Mouse (Mus musculus) cerebellum, postnatal 25 days (tissue): ENCODE measurements around the gene Uqcrh.

Experiments
- DNase-seq, 2 experiments: peaks; one replicate each; pipeline ENCODE4 v3.0.0; 2021; ENCODE audit warnings: mixed read lengths in 2 of 2

Gene Uqcrh

DNA sequence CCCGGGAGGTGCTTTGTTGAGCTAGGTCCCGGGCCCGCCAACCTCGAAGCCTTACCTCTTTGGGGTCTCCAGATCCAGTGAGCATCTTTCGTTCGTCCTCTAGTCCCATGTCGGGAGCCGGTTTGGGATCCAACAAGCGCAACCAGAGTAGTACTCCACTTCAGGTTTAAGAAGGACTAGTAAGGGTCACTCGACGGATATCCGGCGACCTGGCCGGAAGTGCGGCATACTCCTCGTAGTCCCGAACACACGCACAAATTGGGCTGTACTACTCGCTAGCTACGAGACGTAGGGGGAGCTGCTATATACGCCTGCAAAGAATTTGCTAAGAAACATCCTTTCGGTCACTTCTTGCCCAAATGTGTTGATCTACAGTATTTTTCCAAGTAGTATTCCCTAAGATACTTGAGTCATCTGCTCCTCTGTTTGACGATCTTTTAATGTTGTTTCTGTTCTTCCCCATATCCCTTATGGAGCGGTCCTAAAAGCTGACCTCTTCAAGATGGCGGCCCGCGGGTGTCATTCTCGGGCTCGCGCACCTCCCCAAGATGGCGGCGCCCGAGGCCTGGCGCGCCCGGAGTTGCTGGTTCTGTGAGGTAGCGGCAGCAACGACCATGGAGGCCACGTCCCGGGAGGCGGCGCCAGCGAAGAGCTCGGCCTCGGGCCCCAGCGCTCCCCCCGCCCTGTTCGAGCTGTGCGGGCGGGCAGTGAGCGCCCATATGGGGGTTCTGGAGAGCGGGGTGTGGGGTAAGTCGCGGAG is at the start of gene Uqcrh, which contains the start of gene Lrrc41:
Gene Uqcrh (minus strand): TSS at position 211 of the 760 bp plus-strand sequence.
Gene Lrrc41 (plus strand): TSS at position 409 of the 760 bp plus-strand sequence.
- peak; percentile 95 to 97 for DNase-seq

DNA sequence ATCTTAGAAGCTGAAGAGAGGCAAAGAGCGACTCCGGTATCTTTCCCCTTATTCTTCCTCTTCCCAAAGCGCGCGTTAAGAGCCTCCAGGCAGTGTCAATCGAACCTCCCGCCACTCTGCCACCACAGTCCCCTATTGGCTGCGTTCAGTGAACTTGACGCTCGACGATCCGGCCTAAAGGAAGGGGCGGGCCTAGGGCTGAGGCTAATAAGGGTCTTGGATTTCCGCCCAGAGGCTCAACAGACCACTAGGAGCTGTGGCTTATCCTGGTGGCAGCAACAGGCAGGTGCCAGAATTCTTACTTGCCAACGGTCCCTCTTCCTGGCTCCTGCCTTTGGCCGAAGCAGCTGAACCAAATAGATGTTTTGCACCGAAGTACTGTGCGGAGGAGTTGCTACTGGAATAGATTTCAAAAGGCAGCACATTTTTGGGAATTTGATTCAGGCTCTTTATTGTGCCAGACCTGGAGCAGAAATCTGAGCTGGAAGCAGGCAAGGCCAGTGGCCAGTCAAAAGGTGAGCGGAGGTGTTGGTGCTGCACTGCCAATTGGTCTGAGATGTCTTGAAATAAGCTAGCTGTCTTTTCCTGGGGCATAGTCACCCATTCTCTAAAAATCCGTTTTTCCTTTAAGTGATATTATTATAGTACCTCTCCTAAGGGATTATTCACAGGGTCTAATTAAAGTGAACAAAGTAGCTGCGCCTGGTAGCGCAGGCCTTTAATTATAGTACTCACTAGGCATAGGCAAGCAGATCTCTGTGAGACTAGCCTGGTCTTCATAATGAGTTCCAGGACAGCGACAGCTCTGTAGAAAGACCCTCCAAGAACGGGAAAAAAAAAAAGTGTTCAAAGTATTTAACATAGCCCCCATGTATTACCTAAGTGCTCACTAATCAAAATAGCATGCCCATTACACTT is 49.0 kb upstream of the Uqcrh start, which contains the start of the genes Rad54l and Pomgnt1:
Gene Rad54l (minus strand): TSS at position 89 of the 918 bp plus-strand sequence.
Gene Pomgnt1 (plus strand): TSS at position 239 of the 918 bp plus-strand sequence.
- DNase-seq, result peak; percentile 71 to 84

GRCm38 (mm10) chr4:116122762-116123161 is 47.9 kb upstream of the Uqcrh start:
- DNase-seq, result no peak

DNA sequence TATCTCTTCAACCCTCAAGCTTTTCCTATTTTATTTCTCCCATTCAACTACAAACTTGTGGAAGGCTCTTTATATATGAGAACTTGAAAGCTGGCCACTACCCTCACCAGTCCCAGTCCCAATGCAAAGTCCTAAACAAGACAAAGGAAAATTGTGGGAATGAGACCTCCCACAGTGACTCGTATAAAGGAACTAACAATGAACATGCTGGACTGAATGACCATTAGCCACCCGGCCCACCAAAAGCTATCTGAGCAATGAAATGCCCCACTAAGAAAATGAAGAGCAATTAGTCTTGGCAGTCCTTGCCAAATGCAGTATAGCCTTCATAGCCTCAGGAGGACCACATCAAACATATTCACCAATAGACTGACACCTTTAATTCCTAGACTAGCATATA is 36.6 kb upstream of the Uqcrh start:
- DNase-seq, result no peak

DNA sequence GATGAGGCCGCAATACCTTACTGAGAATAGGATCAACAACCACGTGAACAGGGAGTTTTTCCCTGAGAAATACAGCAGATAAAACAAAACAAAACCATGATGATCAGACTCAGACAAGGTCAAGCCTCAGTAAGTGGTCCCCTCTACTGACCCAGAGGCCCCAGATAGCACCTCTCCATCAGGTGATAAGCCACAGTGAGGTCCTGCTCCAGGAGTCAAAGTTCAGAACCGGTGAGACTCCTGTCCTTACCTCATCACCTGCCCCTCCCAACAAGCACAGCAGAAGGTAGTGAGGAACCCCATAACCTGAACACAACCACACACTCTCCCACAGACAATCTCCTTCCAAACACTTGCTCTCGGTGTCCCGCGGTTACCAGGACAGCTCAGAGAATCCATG is 35.8 kb upstream of the Uqcrh start:
- DNase-seq, result no peak

GRCm38 (mm10) chr4:116105278-116105677 is 30.4 kb upstream of the Uqcrh start:
- no peak for DNase-seq

- no peak for DNase-seq
Observed at GRCm38 (mm10) chr4:116100959-116101358, 26.1 kb upstream of the Uqcrh start.

GRCm38 (mm10) chr4:116097211-116097610 is 22.3 kb upstream of the Uqcrh start:
- DNase-seq, result no peak

DNA sequence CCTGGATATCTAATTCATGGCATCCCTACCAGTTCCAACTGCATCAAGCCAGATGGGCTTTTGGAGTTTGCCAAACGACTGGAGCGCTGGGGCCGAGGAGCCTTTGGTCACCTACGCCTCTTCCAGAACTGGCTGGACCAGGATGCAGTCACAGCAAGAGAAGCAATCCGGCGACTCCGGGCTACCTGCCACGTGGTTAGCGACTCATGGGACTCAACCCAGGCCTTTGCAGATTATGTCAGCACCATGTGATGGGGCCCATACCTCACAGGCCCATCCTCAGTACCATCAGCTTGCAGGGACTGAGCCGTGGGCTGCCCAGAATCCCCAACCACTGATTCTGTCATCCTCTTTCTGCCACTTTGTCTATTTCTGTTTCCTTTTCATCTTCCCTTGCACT is 21.4 kb upstream of the Uqcrh start:
- peak in 1 of 2 experiments; percentile 27 for DNase-seq

DNA sequence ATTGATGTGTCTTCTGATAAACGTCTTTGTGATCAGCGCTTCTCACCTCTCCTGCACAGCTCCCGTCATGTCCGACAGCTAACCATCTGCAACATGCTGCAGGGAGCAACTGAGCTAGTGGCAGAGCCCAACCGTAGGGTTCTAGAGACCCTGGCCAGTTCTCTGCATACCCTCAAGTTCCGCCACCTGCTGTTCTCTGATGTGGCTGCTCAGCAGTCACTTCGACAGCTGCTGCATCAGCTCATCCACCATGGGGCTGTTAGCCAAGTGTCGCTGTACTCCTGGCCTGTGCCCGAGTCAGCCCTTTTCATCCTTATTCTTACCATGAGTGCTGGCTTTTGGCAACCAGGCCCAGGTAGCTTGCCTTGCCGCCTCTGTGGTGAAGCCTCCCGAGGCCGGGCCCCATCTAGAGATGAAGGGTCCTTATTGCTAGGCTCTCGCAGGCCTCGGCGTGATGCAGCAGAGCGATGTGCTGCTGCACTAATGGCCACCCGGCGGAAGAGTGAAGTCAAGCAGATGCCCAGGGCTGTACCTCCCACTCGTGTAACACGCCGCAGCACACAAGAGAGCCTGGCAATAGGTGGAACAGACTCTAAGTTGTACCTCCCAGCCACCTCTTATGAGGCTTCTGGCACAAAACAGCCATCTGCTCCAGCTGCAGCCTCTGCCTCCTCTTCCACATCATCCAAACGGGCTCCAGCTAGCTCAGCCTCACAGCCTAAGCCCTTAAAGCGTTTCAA is 13.8 kb upstream of the Uqcrh start:
- DNase-seq, result peak; percentile 19 to 20

DNA sequence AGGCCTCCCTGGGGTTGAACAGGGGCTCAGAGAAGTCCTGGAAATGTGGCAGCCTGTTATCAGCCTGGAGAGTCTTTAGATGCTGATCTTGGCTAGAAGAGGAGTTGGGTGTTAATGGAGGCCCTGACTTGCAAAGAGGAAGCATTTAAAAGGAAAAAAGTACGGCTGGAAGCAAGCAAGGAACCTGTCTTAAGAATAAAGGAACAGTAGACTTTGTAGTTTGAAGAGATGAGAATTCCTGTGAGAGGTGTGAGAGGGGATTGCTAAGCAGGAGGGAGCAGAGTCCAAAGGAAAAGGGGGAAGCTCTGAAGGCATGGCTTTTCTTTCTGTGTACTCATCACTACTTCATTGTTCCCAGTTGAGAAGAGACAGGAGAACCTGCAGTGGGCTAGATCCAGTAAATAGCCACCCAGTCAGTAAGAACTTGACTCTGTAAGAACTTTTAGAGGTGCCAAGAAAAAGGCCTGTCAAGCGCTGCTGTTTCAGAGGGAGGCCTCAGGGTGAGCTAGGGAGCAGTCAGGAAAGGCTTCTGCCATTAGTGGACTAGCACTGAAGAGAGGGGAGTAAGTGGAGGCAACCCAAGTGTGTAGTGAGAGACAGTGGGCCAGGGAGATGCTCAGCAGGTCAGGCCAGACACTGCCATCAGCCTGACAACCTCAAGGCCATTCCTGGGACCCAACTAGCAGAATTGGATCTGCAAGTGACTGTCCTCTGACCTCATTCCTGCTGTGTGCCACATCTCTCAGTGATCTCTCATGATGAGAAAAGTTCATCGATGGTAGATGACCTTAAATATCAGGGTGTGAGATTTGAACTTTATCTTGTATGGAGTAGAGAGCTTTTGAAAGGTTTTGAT is 2.6 kb upstream of the Uqcrh start:
- DNase-seq, result no peak

DNA sequence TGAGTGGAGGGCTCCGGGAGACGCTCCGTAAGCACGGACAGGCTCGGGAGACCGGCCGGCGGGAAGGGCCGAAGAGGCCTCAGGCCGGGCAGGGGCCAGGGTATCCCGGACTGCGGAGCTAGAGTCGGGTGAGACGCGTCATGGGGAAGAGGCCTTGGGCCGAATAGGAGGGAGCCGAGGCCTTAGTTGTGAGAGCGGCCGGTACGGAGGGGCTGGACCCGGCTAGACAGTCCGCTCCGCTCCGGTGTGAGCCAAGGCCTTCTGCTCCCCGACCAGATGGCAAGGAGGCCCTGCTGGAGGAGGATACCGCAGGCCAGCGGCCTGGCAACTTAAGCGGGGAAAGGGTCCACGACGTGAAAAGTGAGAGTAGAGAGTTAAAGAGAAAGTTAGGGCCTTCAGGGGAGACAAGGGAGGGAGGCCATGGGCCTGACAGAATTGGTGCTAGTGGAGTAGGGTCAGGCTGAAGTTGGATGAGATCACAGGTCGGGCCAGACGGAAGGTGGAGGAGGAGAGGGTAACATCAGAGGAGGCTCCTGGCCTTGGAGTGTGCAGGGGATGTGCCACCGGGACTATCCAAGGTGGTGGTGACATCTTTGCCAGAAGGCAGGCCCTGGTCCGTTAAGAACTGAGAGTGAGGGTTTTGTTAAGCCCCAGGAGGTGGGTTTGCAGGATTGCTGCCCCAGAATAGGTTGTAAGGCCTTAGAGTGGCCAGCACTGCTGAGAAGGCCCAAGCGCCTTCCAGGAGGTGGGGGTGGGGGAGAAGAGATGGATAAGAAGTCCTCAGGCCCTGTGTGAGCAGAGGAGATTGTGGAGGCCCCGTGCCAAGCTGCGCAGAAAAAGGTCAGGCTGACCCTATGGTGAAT is 1.7 kb upstream of the Uqcrh start:
- DNase-seq, result peak; percentile 66 to 67

- DNase-seq, result peak; percentile 81 to 82
Observed at GRCm38 (mm10) chr4:116075631-116076368, 929 bp upstream of the Uqcrh start.

DNA sequence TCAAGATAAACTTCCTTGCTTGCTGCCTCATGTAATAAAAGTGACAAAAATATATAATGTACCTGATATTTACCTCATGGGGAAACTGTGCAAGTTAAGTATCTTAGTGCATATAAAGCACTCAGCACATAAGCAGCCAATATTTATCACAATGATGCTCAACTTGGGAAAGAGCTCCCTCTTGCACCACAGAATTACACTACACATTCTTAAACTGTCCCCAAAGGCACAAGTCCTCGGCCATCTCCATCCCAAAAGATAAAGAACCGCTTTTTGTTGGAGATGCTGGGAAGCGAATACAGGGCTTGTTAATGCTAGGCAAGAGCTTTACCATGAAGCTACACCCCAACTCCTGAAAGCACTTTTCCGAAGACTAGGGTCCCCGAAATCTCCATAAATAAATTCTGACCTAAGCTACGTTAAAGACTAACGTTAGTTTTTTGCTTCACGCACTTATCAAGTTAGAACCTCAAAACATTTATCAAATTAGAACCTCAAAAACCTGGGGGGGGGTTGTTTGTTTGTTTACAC is 661 bp downstream of the Uqcrh start:
- DNase-seq, result no peak

GRCm38 (mm10) chr4:116073146-116073545 is 1.7 kb downstream of the Uqcrh start:
- DNase-seq, result no peak

DNA sequence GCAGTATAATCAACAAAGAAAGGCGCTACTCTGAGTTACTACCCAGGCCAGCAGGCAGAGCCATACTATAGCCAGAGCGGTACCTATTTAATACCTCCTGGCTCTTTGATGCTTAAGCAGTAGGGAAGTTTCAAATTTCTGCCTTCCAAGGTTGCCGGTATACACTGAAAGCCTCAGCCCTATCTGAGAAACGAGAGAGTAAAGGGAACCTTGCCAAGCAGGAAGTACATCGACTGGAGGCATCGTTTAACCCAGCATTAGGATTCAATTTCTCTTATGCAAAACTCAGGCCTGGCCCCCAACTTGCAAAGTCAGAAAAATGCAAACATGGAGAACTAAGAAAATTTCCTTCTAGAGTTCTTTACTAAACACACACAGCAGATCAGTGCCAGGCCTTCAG is 4.8 kb downstream of the Uqcrh start:
- DNase-seq, result no peak

DNA sequence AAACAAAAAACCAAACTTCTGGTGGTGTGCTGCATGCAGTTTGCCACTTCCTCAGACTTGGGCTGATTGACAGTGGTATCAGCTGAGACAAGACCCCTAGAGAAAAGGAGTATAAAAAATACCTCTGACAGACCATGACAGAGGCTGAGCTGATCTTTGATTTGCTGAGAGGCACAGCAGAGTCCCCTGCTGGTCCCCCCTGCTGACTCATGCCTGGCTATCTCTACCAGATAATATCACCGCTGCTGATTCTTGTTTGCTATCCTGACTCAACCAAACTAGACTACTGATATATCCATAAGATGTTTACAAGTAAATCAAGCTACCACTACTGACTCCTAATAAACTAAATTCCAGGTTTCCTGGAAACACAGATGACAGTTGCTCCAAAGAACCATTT is 11.0 kb downstream of the Uqcrh start:
- no peak for DNase-seq

DNA sequence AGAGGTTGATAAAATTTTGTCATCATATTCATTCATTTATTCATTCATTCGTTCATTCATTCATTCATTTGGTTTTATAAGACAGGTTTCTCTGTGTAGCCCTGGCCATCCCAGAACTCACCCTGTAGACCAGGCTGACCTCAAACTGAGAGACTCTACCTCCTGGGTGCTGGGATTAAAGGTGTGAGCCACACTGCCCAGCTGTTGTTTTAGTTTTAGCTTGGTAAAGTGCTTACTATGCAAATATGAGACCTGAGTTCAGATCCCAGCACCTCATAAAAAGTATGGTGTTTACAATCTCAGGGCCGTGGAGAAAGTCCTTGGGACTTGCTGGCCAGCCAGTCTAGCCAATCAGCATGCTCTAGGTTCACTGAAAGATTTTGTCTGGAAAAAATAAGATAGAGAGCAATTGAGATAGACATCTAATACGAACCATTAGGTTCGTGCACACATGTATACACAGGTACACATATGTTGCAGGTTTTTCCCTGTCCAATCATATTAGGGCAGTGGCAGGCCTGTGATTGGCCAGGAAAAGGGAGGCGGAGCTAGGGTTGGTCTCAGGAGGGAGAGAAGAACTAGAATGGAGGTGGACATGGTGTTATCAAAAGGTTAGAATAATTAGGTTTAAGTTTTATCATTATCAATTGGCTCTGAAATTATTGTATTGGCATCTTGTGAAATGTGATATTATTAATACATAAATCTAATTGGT is 15.7 kb downstream of the Uqcrh start:
- no peak for DNase-seq

- no peak for DNase-seq
Observed at GRCm38 (mm10) chr4:116057559-116057958, 17.3 kb downstream of the Uqcrh start.
